Mouse (Mus musculus) ES-E14 (cell line): ENCODE results near the gene Stox2. TPM values are rescaled to one million over a fixed set of nuclear protein-coding genes. Genes with fewer than 3 reads are reported as not detected.

Source experiments
- DNase-seq: peaks from one replicate; pipeline ENCODE4 v3.0.0-alpha.2; 2013; ENCODE audit warnings: low read depth, low spot score
- H3K27ac ChIP-seq: 2 replicates; pipeline ENCODE4 v1.5.1; 2012; ENCODE audit warnings: low read depth, mild to moderate bottlenecking, low read length, moderate library complexity, mixed read lengths; ENCODE audit not compliant: poor library complexity, insufficient read depth, severe bottlenecking
- H3K36me3 ChIP-seq: 2 replicates; pipeline ENCODE4 v1.6.1; 2012; ENCODE audit warnings: mild to moderate bottlenecking, low read length, moderate library complexity, mixed read lengths; ENCODE audit not compliant: control insufficient read depth, poor library complexity, insufficient read depth, severe bottlenecking
- H3K4me1 ChIP-seq, 2 experiments: fragments of 150-350 bp in 1 of 2; sonication (generic) in 1 of 2; 2 replicates each; pipeline ENCODE4 v1.6.1; 2012; ENCODE audit warnings: low read length in 2 of 2, mild to moderate bottlenecking in 1 of 2, mixed read lengths in 1 of 2; ENCODE audit not compliant: control insufficient read depth in 2 of 2, insufficient read depth in 2 of 2, poor library complexity in 1 of 2
- H3K4me3 ChIP-seq, 2 experiments: fragments of 150-350 bp in 1 of 2; sonication (generic) in 1 of 2; 2 replicates each; pipeline ENCODE4 v1.5.1; 2012; ENCODE audit warnings: low read length in 2 of 2, low read depth in 1 of 2, mild to moderate bottlenecking in 1 of 2, mixed read lengths in 1 of 2; ENCODE audit not compliant: insufficient read depth in 1 of 2, poor library complexity in 1 of 2, severe bottlenecking in 1 of 2
- H3K9ac ChIP-seq: 2 replicates; pipeline ENCODE4 v1.6.1; 2012; ENCODE audit warnings: low read depth, mild to moderate bottlenecking, low read length, mixed read lengths; ENCODE audit not compliant: poor library complexity, insufficient read depth, severe bottlenecking
- H3K9me3 ChIP-seq: fragments of 150-350 bp; sonication (generic); 2 replicates; pipeline ENCODE4 v1.6.1; 2012; ENCODE audit warnings: low read depth, mild to moderate bottlenecking, low read length; ENCODE audit not compliant: control insufficient read depth, insufficient read depth
- CHD2 ChIP-seq: IDR thresholded peaks from 2 replicates; pipeline ENCODE4 v1.6.1; 2014; ENCODE audit warnings: mild to moderate bottlenecking, low read depth, low read length, inconsistent platforms
- HCFC1 ChIP-seq: IDR thresholded peaks from 2 replicates; pipeline ENCODE4 v1.6.1; 2012; ENCODE audit warnings: low read length, inconsistent platforms, borderline replicate concordance; ENCODE audit not compliant: insufficient read depth
- MAFK ChIP-seq: IDR thresholded peaks from 2 replicates; pipeline ENCODE4 v1.6.1; 2014; ENCODE audit warnings: mild to moderate bottlenecking, low read depth, low read length, inconsistent platforms; ENCODE audit not compliant: insufficient read depth
- ZC3H11A ChIP-seq: IDR thresholded peaks from 2 replicates; pipeline ENCODE4 v1.6.1; 2012; ENCODE audit warnings: low read depth, mild to moderate bottlenecking, inconsistent platforms, low read length, borderline replicate concordance
- ZNF384 ChIP-seq: IDR thresholded peaks from 2 replicates; pipeline ENCODE4 v1.6.1; 2012; ENCODE audit warnings: low read depth, low read length, inconsistent platforms
- in situ Hi-C, 2 experiments: fragments of 600-800 bp; cut with MboI; formaldehyde crosslinking; loops; one replicate each; pipeline ENCODE4 v1.15.1; 2025; ENCODE audit warnings: low sequenced_read_pairs in 2 of 2, inconsistent platforms in 1 of 2; ENCODE audit not compliant: unreplicated experiment in 2 of 2
- total RNA-seq: library from RNA; depleted of rRNA; stranded (reverse); fragments of 300-350 nt; gene quantifications from 2 replicates; pipeline ENCODE4 v1.2.3, GENCODE M21; 2012

The Stox2 gene
- total RNA-seq, 1 experiment = 6.8 TPM

GRCm38 (mm10) chr8:47208246-47208645, 237.9 kb downstream of the Stox2 start:
- H3K36me3 ChIP-seq = no peaks in the 10 kb centered on the region
- no peak for TF ChIP-seq ZC3H11A
- no peak for TF ChIP-seq CHD2
- no peak for TF ChIP-seq ZNF384
- no peak for TF ChIP-seq HCFC1
- no peak for TF ChIP-seq MAFK
- peaks cover 0 to 5% of the 10 kb centered on the region in 2 experiments; a peak in 1 of 4 replicates for H3K4me1 ChIP-seq
- no peak overlapping the region for H3K4me3 ChIP-seq
- in situ Hi-C loops = loop anchor here (10.0 kb wide), 1 partner anchor 167 kb away; no protein-coding TSS in a partner anchor
- no peaks in the 10 kb centered on the region for H3K9me3 ChIP-seq
- no peak for DNase-seq
- no peak overlapping the region for H3K9ac ChIP-seq
- no peak overlapping the region for H3K27ac ChIP-seq

- no peak for DNase-seq
- Histone ChIP-seq H3K9ac (no peak overlapping the region), H3K27ac (no peak overlapping the region), H3K4me1 (peaks cover 0 to 5% of the 10 kb centered on the region in 2 experiments; a peak in 1 of 4 replicates), H3K4me3 (no peak overlapping the region), H3K9me3 (no peaks in the 10 kb centered on the region), H3K36me3 (no peaks in the 10 kb centered on the region)
- TF ChIP-seq MAFK (no peak), ZC3H11A (no peak), CHD2 (no peak), HCFC1 (no peak), ZNF384 (no peak)
- in situ Hi-C loops = loop anchor here (10.0 kb wide), 1 partner anchor 168 kb away; no protein-coding TSS in a partner anchor
Measured at GRCm38 (mm10) chr8:47206640-47207237, 239.4 kb downstream of the Stox2 start.

DNA sequence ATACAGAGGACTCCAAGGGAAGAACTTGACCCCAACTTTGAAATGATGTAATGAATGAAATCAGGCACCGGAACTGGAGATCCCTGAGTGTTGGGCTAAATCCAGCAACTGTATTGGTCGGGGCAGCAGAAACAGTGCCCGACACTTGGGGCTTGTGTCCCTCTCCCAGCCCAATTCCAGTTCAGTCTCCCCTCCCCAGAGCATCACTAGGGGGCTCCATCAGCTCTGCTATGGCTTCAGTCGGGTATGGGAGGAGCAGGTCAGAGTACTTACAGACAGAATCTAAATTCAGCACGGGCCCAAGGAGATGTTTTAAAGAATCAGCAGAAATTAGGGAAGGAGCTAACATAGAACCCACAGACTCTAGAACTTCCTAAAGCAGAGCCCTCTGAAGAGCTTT, 240.7 kb downstream of the Stox2 start:
- no peak for DNase-seq
- H3K36me3 ChIP-seq = no peaks in the 10 kb centered on the region
- H3K4me1 ChIP-seq = peaks cover 0 to 5% of the 10 kb centered on the region in 2 experiments; a peak in 1 of 4 replicates
- no peak overlapping the region for H3K27ac ChIP-seq
- H3K4me3 ChIP-seq = no peak overlapping the region
- no peak for TF ChIP-seq HCFC1
- TF ChIP-seq ZC3H11A = no peak
- no peaks in the 10 kb centered on the region for H3K9me3 ChIP-seq
- in situ Hi-C loops = loop anchor here (10.0 kb wide), 1 partner anchor 169 kb away; no protein-coding TSS in a partner anchor
- H3K9ac ChIP-seq = no peak overlapping the region

DNA sequence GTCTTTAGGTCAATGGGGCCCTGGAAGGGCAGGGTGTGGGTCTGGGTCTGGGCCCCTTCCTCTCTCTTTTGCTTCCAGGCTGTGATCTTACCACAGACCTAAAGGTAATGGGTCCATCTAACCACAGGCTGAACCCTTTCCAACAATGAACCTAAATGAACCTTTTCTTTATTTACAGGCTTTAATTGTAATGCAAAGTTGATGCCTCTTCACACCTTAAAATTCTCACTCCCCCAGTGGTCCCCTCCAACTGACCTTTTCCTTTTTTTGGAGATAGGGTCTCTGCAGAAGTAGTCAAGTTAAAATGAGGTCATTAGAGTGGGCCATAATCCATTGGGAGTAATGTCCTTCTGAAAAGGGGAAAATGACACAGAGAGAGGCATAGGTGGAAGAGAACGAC, 249.8 kb downstream of the Stox2 start:
- Histone ChIP-seq H3K4me1 (peaks cover 2 to 10% of the 10 kb centered on the region in 2 experiments; a peak in 2 of 4 replicates), H3K4me3 (no peak overlapping the region), H3K9ac (no peak overlapping the region), H3K9me3 (no peaks in the 10 kb centered on the region), H3K36me3 (no peaks in the 10 kb centered on the region; the same call in 1 of the 2 replicates), H3K27ac (no peak overlapping the region)
- no peak for DNase-seq
- no peak for TF ChIP-seq CHD2
- TF ChIP-seq MAFK = no peak
- no peak for TF ChIP-seq ZNF384
- no peak for TF ChIP-seq ZC3H11A
- TF ChIP-seq HCFC1 = no peak
- in situ Hi-C loops = no loop called here
